ENCODE assay signal across 11 mouse cellular contexts in the genomic region with DNA sequence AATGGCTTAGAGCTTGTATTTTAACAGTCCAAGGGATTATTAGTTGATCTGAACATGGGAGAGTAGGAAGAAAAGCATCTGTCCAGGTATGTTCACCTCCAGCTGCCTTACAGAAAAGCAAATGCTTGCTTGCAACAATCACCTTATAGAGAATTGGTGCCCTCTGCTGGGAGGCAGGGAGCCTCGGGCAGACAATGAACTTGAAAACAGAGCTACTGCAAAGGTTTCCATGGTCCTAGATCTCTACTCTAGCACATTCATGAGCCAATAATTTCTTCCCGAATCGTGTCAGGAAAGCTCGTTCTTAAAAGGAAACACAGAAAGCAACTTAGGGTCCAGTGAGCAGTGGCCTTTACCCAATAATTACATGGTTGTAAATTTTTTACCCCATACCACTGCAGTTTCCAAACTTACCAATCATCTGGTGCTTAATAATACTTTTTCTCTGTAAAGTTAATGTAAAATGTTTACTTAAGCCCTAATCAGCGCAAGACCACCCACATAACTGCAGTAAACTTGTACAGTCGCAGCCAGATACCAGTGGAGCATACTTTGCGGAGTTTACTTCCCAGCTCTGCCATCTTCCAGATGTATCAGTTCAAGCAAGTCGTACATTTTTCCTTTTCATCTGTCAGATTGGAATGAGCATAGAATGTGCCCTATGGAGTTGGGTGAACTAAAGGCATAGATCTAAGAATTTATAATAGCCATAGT.
DNase-seq lines count a peak whose midpoint lies in the region; ATAC-seq and TF ChIP-seq lines count a peak whose summit lies in the region.
"Had no signal": no experiment of that assay in that cellular context is flagged by ENCODE, and none has a peak within 500 bp of the region (broad histone marks: within the 10 kb centered on the region; RNA-seq: fewer than 3 reads in every experiment).

No protein-coding gene starts in this region.

- H3K27ac ChIP-seq in lung, embryonic 14.5 days (ENCODE audit: low read depth): peak overlapping the region; percentile 24; the same call in 1 of the 2 replicates
- no peak overlapping the region for H3K27ac ChIP-seq in cerebellum, adult 2 months (ENCODE audit: insufficient read depth, low read length)
- H3K27ac ChIP-seq: liver, embryonic 12.5 days; midbrain, embryonic 10.5 days; neural tube, embryonic 13.5 days had no signal

- peak; percentile 33; the same call in 1 of the 2 replicates for TF ChIP-seq CTCF in lung, embryonic 14.5 days (IDR thresholded peaks at IDR 0.05; ENCODE audit: low read depth)
- no peak for TF ChIP-seq CTCF in lung, adult 2 months (IDR thresholded peaks at IDR 0.05; ENCODE audit: insufficient read depth, low read length)
- TF ChIP-seq CTCF in cerebellum, adult 2 months (IDR thresholded peaks at IDR 0.05; ENCODE audit: borderline replicate concordance, insufficient read depth, low read depth, low read length): no peak

- TF ChIP-seq POLR2A in lung, adult 2 months (IDR thresholded peaks at IDR 0.05; ENCODE audit: borderline replicate concordance, extremely low read depth, low read depth, low read length): no peak
- no peak for TF ChIP-seq POLR2A in cerebellum, adult 2 months (IDR thresholded peaks at IDR 0.05; ENCODE audit: borderline replicate concordance, insufficient read depth, low read length)

- no peaks in the 10 kb centered on the region for H3K4me1 ChIP-seq in lung, embryonic 14.5 days (ENCODE audit: insufficient read depth)
- no peaks in the 10 kb centered on the region for H3K4me1 ChIP-seq in lung, adult 2 months (ENCODE audit: control insufficient read depth, insufficient read depth, low read length)
- H3K4me1 ChIP-seq in cerebellum, adult 2 months (ENCODE audit: control insufficient read depth, insufficient read depth, low read length): no peaks in the 10 kb centered on the region
- H3K4me1 ChIP-seq: liver, embryonic 12.5 days; midbrain, embryonic 10.5 days; neural tube, embryonic 13.5 days had no signal

- 29% methylated on average over 8 of the region's 8 CpGs for WGBS in lung, embryonic 14.5 days
- 48% methylated on average over 8 of the region's 8 CpGs for WGBS in lung, adult 2 months
- 79% methylated on average over 8 of the region's 8 CpGs for WGBS in cerebellum, adult 2 months

- no peaks in the 10 kb centered on the region for H3K36me3 ChIP-seq in lung, embryonic 14.5 days (ENCODE audit: insufficient read depth)
- H3K36me3 ChIP-seq: liver, embryonic 12.5 days; midbrain, embryonic 10.5 days; neural tube, embryonic 13.5 days had no signal

- no peak overlapping the region for H3K9ac ChIP-seq in lung, embryonic 14.5 days
- H3K9ac ChIP-seq: liver, embryonic 12.5 days; neural tube, embryonic 13.5 days had no signal

- intact Hi-C loops in heart, postnatal 36 days (cut with DNase I): no loop called here

- ATAC-seq in lung, embryonic 14.5 days (ENCODE audit: insufficient read depth): peak; percentile 86
- ATAC-seq: liver, embryonic 12.5 days had no signal

- H3K27me3 ChIP-seq in lung, embryonic 14.5 days (ENCODE audit: insufficient read depth, low read length): no peaks in the 10 kb centered on the region
- H3K27me3 ChIP-seq in cerebellum, adult 2 months (ENCODE audit: control insufficient read depth, insufficient read depth, low read length): no peaks in the 10 kb centered on the region
- H3K27me3 ChIP-seq: liver, embryonic 12.5 days; neural tube, embryonic 13.5 days had no signal

- no peak overlapping the region for H3K4me3 ChIP-seq in lung, embryonic 14.5 days (ENCODE audit: low read depth, low read length)
- H3K4me3 ChIP-seq in lung, adult 2 months (replicated peaks; ENCODE audit: extremely low read depth, low read depth, low read length): no peak overlapping the region
- H3K4me3 ChIP-seq in cerebellum, adult 2 months (replicated peaks; ENCODE audit: insufficient read depth, low read depth, low read length): no peak overlapping the region
- H3K4me3 ChIP-seq: liver, embryonic 12.5 days; midbrain, embryonic 10.5 days; neural tube, embryonic 13.5 days had no signal

- no peak overlapping the region for H3K4me2 ChIP-seq in lung, embryonic 14.5 days
- H3K4me2 ChIP-seq: liver, embryonic 12.5 days; neural tube, embryonic 13.5 days had no signal

- no peaks in the 10 kb centered on the region for H3K9me3 ChIP-seq in lung, embryonic 14.5 days (ENCODE audit: low read depth, low read length)
- H3K9me3 ChIP-seq: liver, embryonic 12.5 days; midbrain, embryonic 10.5 days; neural tube, embryonic 13.5 days had no signal

- DNase-seq in heart, adult 11 months: peak; percentile 8
- DNase-seq in heart, postnatal 36 days: no peak
- DNase-seq in lung, embryonic 14.5 days: peak; percentile 65
- no peak for DNase-seq in lung, adult 2 months
- DNase-seq in NIH3T3 (ENCODE audit: low read depth): peak; percentile 13
- peak; percentile 67 for DNase-seq in thymus, postnatal 0 days (ENCODE audit: low spot score)
- no peak for DNase-seq in cerebellum, adult 2 months
- no peak for DNase-seq in right cerebral cortex, postnatal 25 days

Comparison
In these comparisons a context has a peak if more than half of its experiments do, and no peak if none do; other contexts are left out.
1. DNase-seq: peak in heart, adult 11 months (single experiment), lung, embryonic 14.5 days (single experiment), NIH3T3 (single experiment) and thymus, postnatal 0 days (single experiment); none in heart, postnatal 36 days (0 of 2), lung, adult 2 months (single experiment), cerebellum, adult 2 months (0 of 2) and right cerebral cortex, postnatal 25 days (single experiment).